Mouse (Mus musculus) spleen, postnatal 14 days (tissue): ENCODE measurements around the gene Il12a.

Experiments
- DNase-seq, 2 experiments: peaks; one replicate each; pipeline ENCODE4 v3.0.0; 2021 to 2022; ENCODE audit warnings: low spot score in 2 of 2

Il12a gene

DNA sequence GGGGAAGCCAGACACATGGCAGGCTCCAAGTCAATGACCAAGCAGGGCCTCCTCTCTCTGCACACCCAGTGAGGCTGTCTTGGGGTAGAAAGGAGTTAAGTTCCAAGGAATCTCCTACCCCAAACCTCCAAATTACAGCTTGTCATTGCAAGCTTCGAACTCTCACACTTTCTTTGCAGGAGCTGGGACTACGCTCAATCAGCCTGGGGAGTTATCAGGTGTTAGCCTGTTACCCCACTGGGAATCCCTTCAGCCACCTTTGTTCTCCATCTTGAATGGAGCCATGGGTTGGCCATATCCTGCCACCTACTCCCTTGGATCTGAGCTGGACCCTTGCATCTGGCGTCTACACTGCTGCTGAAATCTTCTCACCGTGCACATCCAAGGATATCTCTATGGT is at the start of gene Il12a:
Gene Il12a (plus strand): TSS at position 301 of the 400 bp plus-strand sequence.
- no peak for DNase-seq

DNA sequence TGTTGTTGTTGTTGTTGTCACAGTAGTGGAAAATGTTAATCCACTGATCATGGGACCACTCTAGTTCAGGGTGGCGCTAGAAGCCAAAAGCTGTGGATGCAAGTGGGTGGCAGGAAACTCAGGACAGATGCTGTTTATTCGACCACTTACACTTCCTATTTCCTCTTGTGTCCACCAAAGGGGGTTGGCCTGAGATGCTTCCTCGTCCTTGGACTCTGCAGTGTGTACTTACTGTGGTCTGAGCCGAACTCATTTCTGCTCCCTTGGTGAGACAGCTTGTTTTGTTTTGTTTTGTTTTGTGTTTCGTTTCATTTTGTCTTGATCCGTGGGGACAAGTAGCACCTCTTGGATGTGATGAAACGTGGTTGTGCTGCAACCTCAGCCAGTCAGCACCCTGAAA is 47.5 kb upstream of the Il12a start:
- no peak for DNase-seq

DNA sequence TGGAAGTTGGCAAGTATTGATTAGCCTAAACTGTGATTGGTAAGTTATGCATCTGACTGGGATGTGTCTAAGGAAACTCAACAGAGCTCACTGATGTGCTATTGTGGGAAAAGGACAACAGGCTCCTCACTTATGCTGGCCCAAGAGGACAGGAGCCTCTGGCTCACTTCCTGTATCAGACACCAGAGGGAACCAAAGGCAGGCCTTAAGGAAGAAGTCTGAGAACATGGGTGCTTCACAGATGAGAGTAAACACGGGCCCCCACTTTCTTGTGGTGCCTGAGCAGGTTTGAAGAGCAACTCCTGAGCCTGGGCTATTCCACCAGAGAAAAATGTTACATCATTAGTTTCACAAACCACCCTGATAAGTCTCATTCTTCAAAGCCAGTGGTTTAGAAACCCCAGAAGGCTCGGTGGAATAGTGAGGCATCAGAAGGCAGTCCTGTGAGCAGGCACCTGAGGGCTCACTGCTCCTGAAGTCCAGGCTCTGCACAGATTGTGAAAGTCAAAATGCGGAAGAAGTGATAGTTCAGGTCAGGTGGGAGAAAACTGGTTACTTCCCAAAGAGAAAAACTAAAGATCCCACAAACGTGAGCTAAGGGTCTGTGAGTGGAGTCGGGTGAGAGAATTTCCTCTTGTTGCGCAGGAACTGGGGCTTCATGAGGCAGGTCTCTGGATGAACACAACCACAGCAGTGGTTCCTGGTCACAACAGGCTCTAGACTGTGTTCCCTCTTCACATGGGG is 43.9 kb upstream of the Il12a start:
- peak in 1 of 2 experiments; percentile 23 for DNase-seq

DNA sequence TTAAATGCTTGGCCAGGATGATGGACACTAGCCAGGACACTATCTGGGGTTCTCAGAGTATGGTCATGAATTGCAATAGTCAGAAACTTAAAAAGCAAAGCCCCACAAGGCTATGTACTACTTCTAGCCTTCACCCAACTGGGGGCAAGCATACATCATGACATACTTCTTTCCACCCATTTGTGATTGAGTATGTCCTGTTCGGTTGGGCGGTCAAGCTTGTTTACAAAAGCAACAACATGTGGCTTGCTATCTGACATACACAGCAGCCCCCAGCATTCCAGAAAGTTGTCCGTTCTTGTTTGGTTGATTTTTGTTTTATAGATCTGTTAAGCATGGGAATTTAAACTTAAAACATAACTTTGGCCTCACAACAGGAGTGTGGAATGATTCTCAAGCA is 43.2 kb upstream of the Il12a start:
- no peak for DNase-seq

DNA sequence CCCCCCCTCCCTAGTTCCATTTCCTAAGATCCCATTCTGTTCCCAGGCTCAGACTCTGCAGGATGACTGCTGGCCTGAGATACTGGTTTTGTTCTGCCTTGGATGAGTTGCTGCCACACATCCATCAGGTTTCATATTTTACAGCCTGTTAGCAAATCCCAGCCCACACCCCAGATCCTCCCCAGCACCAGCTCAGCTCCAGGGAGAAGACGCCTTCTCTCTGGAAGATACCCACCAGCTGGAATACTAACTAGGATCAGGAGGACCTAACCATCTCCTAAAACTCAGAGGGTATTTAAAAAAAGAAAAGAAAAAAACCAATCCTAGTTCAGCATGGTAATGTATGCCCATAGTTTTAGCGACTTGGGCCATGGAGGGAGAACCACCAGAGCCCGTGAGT is 40.2 kb upstream of the Il12a start:
- DNase-seq = no peak

DNA sequence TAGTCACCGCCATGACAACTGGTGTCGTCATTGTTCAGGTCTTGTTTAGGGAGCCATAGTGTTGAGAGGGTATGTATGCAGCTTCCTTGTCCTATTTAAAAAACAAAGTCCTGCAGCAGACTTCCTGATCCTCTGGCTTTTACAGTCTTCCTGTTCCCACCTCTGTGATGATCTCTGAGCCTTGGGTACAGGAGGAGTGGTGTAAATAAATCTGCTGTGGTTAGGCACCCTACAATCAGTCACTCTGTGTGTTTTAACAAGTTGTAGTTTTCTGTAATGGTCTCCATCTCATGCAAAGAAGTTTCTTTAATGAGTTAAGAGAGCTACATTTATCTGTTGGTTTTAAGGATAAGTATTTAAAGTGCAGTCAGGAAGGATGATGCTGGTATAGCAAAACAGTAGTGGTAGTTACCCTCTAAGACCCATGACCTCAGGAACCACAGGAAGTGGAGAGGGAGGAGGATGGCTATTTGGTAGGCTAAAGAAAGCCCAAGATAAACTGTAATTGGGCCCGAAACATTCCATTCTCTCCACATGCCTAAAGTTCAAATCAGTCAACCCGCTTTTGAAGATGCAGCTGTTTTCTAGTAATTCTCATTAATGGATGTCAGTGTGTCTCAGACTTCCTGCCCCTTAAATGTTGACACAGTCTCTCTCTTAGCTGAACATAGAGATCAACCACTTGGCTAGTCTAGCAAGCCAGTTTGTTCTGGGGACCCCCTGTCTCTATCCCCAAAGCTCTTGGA is 33.7 kb upstream of the Il12a start:
- DNase-seq = no peak

DNA sequence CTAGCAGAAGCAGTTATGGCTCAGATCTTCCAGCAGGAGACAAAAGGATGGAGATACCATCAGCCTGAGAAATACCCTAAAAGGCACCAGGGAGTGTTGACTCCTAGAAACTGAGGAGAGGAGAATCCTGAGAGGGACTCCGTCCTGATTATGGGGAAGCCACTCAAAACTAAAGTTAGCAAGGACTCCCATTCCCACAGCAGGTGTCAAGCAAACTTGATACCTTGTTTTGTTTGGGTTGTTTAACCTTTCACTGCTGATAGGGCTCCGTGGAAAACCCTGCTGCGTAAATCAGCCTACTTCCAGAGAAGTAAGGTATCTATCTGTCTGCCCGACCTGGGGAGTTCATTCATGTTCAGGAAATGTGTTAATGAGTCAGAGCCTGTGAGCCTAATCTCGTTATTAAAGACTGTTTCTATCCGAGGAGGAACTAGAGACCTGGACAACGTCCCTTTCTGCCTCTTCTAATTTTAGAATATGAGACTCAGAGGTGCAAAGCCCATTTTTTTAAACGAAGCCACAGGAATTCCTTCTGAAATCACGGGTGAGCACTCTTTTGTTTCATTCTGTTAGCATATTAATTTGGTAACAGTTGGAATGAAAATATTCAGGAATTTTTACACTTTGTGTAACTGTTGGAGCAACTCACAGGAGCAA is 32.7 kb upstream of the Il12a start:
- DNase-seq = no peak

DNA sequence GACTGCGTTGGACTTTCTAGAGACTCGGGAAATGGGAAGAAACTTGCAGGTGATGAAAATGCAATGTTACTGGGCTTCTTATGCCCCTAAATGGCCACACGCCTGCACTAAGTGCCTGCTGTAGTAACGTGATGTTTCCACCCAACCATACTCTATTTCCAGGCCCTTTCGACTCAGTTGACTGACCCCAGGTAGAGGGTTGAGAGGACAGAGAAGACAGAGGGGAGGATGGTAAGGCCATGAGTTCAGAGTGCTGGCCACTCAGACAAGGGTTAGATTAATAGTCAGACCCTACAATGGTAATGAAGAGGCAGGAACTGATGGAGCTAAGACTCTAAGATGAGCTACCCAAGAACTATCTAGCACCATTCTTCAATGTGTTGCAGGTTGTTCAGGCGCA is 30.4 kb upstream of the Il12a start:
- DNase-seq = no peak

DNA sequence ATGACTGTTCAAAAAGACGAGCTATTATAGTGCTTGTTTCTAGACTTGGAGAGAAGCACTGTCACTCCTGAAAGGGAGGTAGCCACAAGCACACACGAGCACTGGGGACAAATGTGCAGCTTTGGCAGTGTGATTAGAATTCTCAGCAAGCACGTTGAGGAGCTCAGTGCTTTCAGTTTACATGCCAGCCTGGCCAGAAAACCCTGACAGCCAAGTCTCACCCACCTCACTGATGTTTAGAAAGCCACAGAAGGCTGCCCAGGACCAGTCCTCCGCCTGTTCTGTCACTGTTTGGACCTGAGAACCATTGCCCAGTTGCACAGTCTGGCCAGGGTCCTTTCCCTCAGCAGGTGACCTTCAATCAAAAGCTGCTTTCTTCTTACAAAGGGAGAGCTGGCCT is 29.9 kb upstream of the Il12a start:
- DNase-seq = no peak

DNA sequence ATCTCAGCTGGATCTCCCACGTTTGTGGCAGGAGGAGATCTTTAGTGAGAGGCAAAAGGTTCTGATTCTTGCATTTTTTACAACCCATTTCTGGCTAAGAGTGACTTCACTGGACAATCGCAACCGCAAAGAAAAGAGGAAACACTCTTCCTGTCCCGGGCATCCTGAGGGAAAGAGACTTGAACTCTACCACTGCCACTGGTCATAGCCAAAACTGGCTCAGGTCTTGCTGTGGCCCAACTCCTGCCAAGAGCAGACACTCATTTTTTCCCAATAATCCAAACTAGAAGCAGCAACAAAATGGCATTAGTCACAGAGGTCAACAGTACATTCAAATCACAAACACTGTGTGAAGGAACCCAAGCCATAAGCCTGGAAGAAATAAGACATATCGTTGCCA is 28.1 kb upstream of the Il12a start:
- no peak for DNase-seq

DNA sequence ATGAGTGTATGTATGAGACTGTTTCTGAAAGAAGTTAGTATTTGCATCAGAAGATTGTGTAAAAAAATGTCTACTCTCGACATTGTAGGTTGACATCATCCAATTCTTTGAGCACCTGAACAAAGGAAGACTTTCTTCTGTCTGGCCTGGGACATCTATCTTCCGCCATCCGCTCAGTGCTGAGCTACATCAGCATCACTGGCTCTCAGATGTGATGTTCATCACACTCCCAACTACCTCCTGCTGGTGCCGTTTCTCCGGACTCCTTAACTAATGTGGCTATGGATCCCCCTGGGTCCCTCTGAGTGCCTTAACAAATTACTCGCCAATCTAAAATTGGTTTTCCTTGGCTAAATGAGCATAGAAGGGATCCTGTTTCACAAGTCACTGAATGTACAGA is 26.1 kb upstream of the Il12a start:
- DNase-seq = no peak

DNA sequence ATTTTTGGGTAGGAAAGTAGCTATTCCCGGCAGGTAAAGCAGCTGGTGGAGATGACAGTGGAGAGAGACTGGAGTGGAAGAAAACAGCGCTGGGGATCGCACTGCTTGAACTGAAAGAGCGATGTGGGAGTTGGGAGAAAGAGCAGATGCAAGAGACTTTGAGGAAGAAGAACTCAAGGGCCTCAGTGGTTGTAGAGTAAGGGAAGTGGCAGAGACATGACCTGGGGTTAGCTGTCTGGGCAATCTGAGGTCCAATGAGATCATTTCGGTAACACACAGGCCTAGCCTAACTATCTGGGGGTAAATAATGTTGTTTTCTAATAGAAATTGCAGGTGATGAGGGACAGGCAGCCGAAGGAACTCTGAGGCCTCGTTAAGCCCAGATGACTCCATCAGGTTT is 24.1 kb upstream of the Il12a start:
- DNase-seq = no peak

DNA sequence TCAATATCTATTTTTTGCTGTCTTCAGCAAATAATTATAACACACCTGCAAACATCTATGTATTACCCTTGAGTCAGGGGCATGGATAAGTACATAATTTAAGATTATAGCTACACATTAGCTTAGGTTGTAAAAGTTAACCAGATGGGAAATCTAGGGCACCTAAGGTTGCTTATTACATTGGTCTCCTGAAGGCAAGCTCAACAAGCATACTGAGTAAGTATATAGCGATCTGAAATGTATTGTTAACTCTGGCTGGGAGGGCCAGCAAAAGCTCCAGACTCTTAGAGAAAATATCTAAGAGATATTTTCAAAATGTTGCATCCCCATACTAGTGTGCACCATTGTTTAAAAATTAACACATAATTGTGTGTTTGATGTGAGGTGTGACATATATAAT is 22.6 kb upstream of the Il12a start:
- DNase-seq = no peak

DNA sequence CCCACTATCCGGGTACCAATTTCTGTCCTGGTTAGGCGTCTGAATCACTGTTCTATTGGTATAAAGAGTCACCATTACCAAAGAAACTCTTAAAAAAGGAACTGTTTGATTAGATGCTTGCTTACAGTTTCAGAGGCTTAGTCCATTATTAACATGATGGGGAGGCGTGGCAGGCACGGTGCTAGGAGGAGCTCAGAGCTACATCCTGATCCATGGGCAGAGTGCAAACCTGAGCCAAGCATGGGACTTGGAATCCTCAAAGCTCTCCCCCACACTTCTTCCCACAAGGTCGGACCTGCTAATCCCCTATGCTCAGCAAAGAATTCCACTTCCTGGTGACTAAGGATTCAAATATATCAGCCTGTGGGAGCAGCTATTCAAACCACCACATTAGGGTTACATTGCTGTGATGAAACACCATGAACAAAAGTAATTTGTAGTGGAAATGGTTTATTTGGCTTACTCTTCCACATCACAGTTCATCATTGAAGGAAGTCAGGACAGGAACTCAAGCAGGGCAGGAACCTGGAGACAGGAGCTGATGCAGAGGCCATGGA is 20.9 kb upstream of the Il12a start:
- no peak for DNase-seq

DNA sequence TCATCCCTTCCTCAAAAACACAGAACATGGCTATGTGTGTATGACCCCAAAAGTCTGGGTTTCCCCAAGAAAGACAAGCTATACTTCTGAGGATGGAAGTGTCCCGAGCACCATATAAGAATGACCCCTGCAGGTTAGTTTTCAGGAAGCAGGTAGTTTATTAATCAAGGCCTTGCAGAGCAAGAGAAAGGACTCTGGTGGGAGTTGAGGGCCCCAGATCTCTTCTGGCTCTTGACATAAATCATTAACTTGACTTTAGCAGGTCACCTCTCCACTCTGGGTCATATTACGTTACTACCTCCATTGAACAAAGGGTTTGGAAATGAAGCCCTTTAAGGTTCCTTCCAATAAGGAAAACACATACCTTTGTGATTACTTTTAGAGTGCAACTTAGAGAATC is 15.7 kb upstream of the Il12a start:
- DNase-seq = no peak

DNA sequence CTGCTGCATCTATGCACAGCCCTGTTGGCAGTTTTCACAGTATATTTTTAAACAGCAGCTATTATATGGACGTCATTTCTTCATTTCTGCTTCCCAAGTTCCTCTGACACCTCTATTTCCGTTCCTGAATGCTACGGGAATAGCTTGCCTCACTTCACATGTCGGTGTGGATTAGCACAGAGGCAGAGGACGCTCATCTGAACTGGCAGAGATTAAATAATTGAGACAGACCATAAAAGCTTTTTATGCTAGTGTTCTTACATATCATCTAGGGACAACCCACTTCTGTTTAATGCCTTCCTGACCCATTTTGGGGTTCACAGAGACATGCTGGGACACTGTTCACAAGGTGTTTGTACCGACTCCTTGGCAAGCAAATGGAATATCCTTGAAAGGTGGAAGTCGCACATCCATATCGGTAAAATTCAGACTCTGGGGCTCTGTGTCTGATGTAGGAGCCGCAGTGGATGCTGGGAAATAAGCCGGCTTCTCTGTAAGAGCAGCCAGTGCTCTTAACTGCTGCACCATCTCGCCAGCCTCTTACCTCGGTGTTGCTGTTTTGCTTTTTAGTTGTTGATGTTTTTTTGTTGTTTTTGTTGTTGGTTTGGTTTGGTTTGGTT is 15.1 kb upstream of the Il12a start:
- DNase-seq = no peak

DNA sequence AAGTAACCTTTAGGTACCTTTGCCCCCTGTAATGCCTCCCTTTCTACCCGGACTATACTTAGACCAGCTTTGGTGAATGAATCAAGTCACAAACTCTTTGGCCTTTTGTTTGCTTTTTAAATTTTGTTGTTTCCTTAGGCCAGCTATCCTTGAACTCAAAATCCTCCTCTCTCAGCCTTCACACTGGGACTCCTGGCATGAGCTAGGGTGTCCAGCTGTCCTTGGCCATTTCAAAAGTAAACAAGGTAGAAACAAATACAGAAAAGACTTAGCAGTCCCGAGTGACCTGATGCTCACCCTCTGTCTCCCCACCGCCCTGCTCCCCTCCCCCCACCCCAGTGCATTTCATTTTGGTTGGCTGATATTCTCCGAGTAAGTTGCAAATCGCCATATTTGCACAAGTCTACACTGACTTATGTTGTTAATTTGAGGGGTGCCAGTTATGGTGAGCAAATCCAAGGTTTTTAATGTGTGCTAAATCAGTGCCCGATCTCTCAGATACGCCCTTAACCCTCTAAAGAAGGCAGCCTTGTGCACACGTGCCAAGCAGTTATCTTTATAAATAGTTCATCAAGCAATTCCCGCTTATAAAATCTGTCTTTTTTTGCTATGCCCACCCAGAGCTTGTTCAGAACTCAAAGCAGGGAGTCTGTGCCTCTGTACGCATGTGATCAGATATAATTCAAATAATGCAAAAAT is 14.3 kb upstream of the Il12a start:
- DNase-seq = no peak

DNA sequence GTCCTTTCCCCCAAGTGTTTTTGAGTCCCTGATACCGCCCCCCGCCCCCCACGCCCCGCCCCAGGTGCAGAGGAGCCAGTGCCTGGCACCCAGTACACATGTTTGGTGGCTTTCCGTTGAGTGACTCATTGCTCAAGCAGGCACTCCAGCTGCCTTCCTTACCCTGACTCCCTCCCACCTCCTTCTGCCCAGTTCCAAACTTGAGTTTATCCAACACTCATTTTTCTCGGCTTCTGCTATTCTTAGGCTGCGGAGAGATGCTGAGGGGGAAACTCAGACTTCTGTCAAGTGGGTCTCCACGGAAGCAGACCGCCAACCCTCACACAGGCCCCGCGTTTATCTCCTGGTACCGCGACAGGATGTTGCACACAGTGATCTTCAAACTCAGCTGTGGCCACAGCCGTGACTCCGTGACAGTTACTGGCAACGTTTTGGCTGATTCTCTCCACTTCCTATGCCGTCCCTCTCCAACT is 13.6 kb upstream of the Il12a start:
- peak; percentile 19 to 43 for DNase-seq

DNA sequence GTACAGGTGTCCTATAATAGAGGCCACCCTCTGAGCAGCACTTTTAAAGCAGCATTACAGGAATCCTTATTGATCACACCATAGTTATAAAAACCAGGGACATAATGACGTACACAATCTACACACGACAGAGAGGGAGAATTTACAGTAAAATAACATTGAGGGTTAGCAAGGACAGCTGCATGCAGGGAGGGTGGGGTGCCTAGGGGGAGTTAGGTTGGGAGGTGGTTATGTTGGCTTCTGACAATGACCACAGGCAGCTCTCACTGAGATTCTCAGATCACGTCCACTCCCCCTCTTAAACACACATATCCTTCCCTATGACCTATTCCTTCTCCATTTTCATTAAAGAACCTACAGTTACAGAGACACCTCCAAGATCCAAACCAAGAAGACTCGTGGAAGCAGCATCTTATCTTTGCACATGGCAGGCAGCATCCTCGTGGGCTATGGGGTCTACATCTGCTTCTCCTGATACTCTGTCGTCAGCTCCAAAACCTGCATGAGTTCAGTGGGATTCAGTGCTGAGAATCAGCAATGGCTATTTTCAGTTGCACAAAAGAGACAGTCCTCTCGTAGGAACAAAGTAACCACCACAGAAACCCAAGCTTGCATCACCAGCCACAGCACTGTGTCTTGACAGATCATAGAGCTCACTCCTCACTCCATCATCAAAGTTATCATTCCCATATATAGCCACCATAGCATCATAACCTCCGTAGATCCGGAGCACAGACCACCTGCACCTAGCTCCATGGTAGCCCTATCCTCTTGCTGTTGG is 11.4 kb upstream of the Il12a start:
- no peak for DNase-seq

DNA sequence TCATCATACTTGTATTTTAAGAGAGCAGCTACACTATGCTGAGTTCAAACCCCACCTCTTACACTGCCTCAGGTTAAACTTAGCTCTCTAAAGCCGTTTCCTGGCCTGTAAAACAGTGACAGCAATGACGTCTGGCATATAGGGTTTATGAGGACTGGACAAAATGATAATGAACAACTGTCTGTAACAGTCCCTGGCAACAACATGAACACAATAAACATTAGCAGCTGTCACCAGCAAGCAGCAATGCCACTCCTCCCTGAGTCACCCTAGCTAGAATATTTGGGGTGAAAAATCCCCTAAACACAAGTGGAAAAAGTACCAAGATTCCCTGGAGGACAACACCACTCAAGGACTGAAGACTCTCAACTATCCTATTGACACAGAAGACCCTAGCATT is 6.9 kb upstream of the Il12a start:
- no peak for DNase-seq

DNA sequence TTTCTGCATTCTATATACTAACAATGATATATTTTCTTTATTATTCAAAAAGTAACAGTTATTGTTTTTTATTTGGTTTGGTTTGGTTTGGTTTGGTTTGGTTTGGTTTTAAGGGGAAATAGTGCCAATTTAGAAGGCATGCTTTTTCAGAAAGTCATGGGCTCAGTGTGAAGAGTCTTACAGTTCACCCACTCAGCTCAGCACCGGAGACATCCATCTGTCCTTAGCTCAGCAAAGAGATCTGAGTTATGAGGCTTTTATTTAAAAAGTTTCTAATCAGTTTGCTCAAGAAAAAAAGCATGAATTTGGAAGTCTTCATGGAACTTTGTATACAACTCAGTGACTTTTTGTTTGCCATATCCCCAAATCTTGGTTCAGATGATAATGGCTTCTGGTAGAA is 6.2 kb upstream of the Il12a start:
- no peak for DNase-seq
